Mouse (Mus musculus) lung, embryonic 14.5 days (tissue): ENCODE measurements around the gene Vps18. TPM values are rescaled to one million over a fixed set of nuclear protein-coding genes. Genes with fewer than 3 reads are reported as not detected.

Experiments
- ATAC-seq: fragments of 200-750 bp; cut with Nextera tagmentation; 2 replicates; pipeline ENCODE4 v1.8.0; 2017; ENCODE audit warnings: mild to moderate bottlenecking, moderate TSS enrichment, moderate library complexity; ENCODE audit not compliant: insufficient read depth
- DNase-seq: peaks from one replicate; pipeline ENCODE4 v3.0.0-alpha.2; 2015
- H3K27ac ChIP-seq: fragments of 300-500 bp; sonication (generic); 2 replicates; pipeline ENCODE4 v1.5.1; 2014; ENCODE audit warnings: low read depth, mild to moderate bottlenecking, moderate library complexity
- H3K27me3 ChIP-seq: fragments of 300-500 bp; sonication (generic); 2 replicates; pipeline ENCODE4 v1.6.1; 2014; ENCODE audit warnings: low read length, control low read depth; ENCODE audit not compliant: insufficient read depth
- H3K36me3 ChIP-seq: fragments of 300-500 bp; sonication (generic); 2 replicates; pipeline ENCODE4 v1.6.1; 2014; ENCODE audit warnings: control low read depth; ENCODE audit not compliant: insufficient read depth
- H3K4me1 ChIP-seq: fragments of 300-500 bp; sonication (generic); 2 replicates; pipeline ENCODE4 v1.6.1; 2014; ENCODE audit warnings: antibody characterized with exemption, control low read depth; ENCODE audit not compliant: insufficient read depth
- H3K4me2 ChIP-seq: fragments of 300-500 bp; sonication (generic); 2 replicates; pipeline ENCODE4 v1.6.1; 2014; ENCODE audit warnings: mild to moderate bottlenecking
- H3K4me3 ChIP-seq: fragments of 300-500 bp; sonication (generic); 2 replicates; pipeline ENCODE4 v1.5.1; 2014; ENCODE audit warnings: low read depth, low read length
- H3K9ac ChIP-seq: fragments of 300-500 bp; sonication (generic); 2 replicates; pipeline ENCODE4 v1.6.1; 2014
- H3K9me3 ChIP-seq: fragments of 300-500 bp; sonication (generic); 2 replicates; pipeline ENCODE4 v1.6.1; 2016; ENCODE audit warnings: low read depth, low read length, control low read depth
- CTCF ChIP-seq: IDR thresholded peaks from 2 replicates; pipeline ENCODE4 v1.5.1; 2016; ENCODE audit warnings: antibody characterized with exemption, low read depth
- WGBS: fragments of 180-500 bp; shearing (Covaris S2); extraction: QIAGEN DNeasy Blood & Tissue Kit; methylation state at CpG from one replicate; pipeline ENCODE4 v1.1.7; 2014; 5-methylcytosine and 5-hydroxymethylcytosine counted together
- polyA plus RNA-seq: library from polyadenylated mRNA; unstranded; fragments of >200 nt; fragmentation: Nextera tagmentation; extraction: Ambion mirVana; gene quantifications from 2 replicates; pipeline ENCODE4 v1.2.1, GENCODE M21; 2014

The Vps18 gene
- polyA plus RNA-seq, 1 experiment from 2014 or later: 17.5 TPM

- Histone ChIP-seq H3K27ac (no peak overlapping the region), H3K4me2 (no peak overlapping the region), H3K27me3 (no peaks in the 10 kb centered on the region), H3K36me3 (no peaks in the 10 kb centered on the region), H3K4me3 (no peak overlapping the region), H3K9me3 (no peaks in the 10 kb centered on the region), H3K9ac (no peak overlapping the region), H3K4me1 (no peaks in the 10 kb centered on the region)
- DNase-seq (no peak), ATAC-seq (no peak)
- no peak for TF ChIP-seq CTCF
- 34% methylated on average over 6 of the region's 6 CpGs for WGBS
These were observed 56.1 kb downstream of the Vps18 start for GRCm38 (mm10) chr2:119344537-119345138.

Other genes with a start within 250 kb of the Vps18 start
- 57.3 and 58.1 TPM in 2 replicates for gene Knl1, start 241.6 kb upstream of the Vps18 start, polyA plus RNA-seq
- 64.6 and 67.6 TPM in 2 replicates for gene Rad51, start 175.9 kb upstream of the Vps18 start, polyA plus RNA-seq
- gene Rmdn3, start 131.7 kb upstream of the Vps18 start, polyA plus RNA-seq: 36.1 and 38.9 TPM in 2 replicates
- 24.9 and 25.3 TPM in 2 replicates for gene Gchfr, start 121.0 kb upstream of the Vps18 start, polyA plus RNA-seq
- gene Gm14137, start 114.2 kb upstream of the Vps18 start, polyA plus RNA-seq: 0.22 and 0.32 TPM in 2 replicates
- gene Zfyve19, start 80.1 kb upstream of the Vps18 start, polyA plus RNA-seq: 49.6 and 50.5 TPM in 2 replicates
- gene Dnajc17, start 79.9 kb upstream of the Vps18 start, polyA plus RNA-seq: 17.8 and 19.0 TPM in 2 replicates
- 0.41 and 0.42 TPM in 2 replicates for gene Ppp1r14d, start 58.8 kb upstream of the Vps18 start, polyA plus RNA-seq
- 25.4 and 25.5 TPM in 2 replicates for gene Spint1, start 51.4 kb upstream of the Vps18 start, polyA plus RNA-seq
- 0.11 and 0.24 TPM in 2 replicates for gene Rhov, start 17.5 kb upstream of the Vps18 start, polyA plus RNA-seq
- 8.1 and 10.0 TPM in 2 replicates for gene Dll4, start 37.0 kb downstream of the Vps18 start, polyA plus RNA-seq
- gene Chac1, start 62.5 kb downstream of the Vps18 start, polyA plus RNA-seq: 0.64 and 0.70 TPM in 2 replicates
- gene Ino80, start 188.9 kb downstream of the Vps18 start, polyA plus RNA-seq: 6.7 and 6.9 TPM in 2 replicates